Mouse (Mus musculus) intestine, embryonic 14.5 days (tissue): ENCODE measurements around the gene Pbrm1. TPM values are rescaled to one million over a fixed set of nuclear protein-coding genes. Genes with fewer than 3 reads are reported as not detected.
A peak's percentile ranks its signal among the peaks of the same experiment; 100 is the strongest.

Source experiments
- ATAC-seq: fragments of 200-750 bp; cut with Nextera tagmentation; replicated peaks from 2 replicates; pipeline ENCODE4 v1.8.0; 2017; ENCODE audit warnings: low read depth, moderate number of reproducible peaks, moderate TSS enrichment, moderate library complexity; ENCODE audit not compliant: low FRiP score, low TSS enrichment
- DNase-seq: peaks from one replicate; pipeline ENCODE4 v3.0.0-alpha.2; 2018; ENCODE audit warnings: low spot score
- H3K27ac ChIP-seq: fragments of 300-500 bp; sonication (generic); 2 replicates; pipeline ENCODE4 v1.5.1; 2014; ENCODE audit warnings: low read depth, mild to moderate bottlenecking, control low read depth
- H3K27me3 ChIP-seq: fragments of 300-500 bp; sonication (generic); replicated peaks from 2 replicates; pipeline ENCODE4 v1.6.1; 2014; ENCODE audit warnings: low read length, control low read depth; ENCODE audit not compliant: control insufficient read depth, insufficient read depth
- H3K36me3 ChIP-seq: fragments of 300-500 bp; sonication (generic); 2 replicates; pipeline ENCODE4 v1.6.1; 2014; ENCODE audit warnings: low read length, control low read depth; ENCODE audit not compliant: control insufficient read depth, insufficient read depth
- H3K4me1 ChIP-seq: fragments of 300-500 bp; sonication (generic); replicated peaks from 2 replicates; pipeline ENCODE4 v1.6.1; 2014; ENCODE audit warnings: low read length, control low read depth, mixed read lengths; ENCODE audit not compliant: control insufficient read depth, insufficient read depth
- H3K4me2 ChIP-seq: fragments of 300-500 bp; sonication (generic); 2 replicates; pipeline ENCODE4 v1.6.1; 2014; ENCODE audit warnings: low read length
- H3K4me3 ChIP-seq: fragments of 300-500 bp; sonication (generic); 2 replicates; pipeline ENCODE4 v1.5.1; 2014; ENCODE audit warnings: low read depth, low read length, control low read depth, mixed read lengths
- H3K9ac ChIP-seq: fragments of 300-500 bp; sonication (generic); 2 replicates; pipeline ENCODE4 v1.6.1; 2014; ENCODE audit warnings: mild to moderate bottlenecking, low read length
- H3K9me3 ChIP-seq: fragments of 300-500 bp; sonication (generic); 2 replicates; pipeline ENCODE4 v1.6.1; 2016; ENCODE audit warnings: low read length, control low read depth; ENCODE audit not compliant: control insufficient read depth
- WGBS: fragments of 180-500 bp; shearing (Covaris S2); extraction: QIAGEN DNeasy Blood & Tissue Kit; methylation state at CpG from one replicate; pipeline ENCODE4 v1.1.7; 2014; 5-methylcytosine and 5-hydroxymethylcytosine counted together
- polyA plus RNA-seq: library from polyadenylated mRNA; unstranded; fragments of >200 nt; fragmentation: Nextera tagmentation; extraction: Ambion mirVana; gene quantifications from 2 replicates; pipeline ENCODE4 v1.2.1, GENCODE M21; 2014

Pbrm1 gene
- polyA plus RNA-seq: 90.7 and 93.7 TPM in 2 replicates

- peaks cover 56% of the 10 kb centered on the region for H3K36me3 ChIP-seq
Observed at GRCm38 (mm10) chr14:31018860-31019291, at the start of gene Pbrm1, which contains the start of gene Gnl3. Gene Pbrm1 (plus strand): TSS chr14:31019138. Gene Gnl3 (minus strand): TSS chr14:31019152.

GRCm38 (mm10) chr14:30974204-30974603, 44.7 kb upstream of the Pbrm1 start:
- WGBS: 78% methylated on average over 6 of the region's 6 CpGs
- Histone ChIP-seq H3K27ac (no peak overlapping the region), H3K4me3 (no peak overlapping the region), H3K4me2 (no peak overlapping the region), H3K9ac (no peak overlapping the region), H3K4me1 (no peaks in the 10 kb centered on the region), H3K36me3 (peaks cover 22% of the 10 kb centered on the region; the same call in 1 of the 2 replicates), H3K27me3 (no peaks in the 10 kb centered on the region), H3K9me3 (no peaks in the 10 kb centered on the region)
- no peak for ATAC-seq
- no peak for DNase-seq

More at GRCm38 (mm10) chr14:31018860-31019291, at the start of gene Pbrm1, which contains the start of gene Gnl3:
- H3K9me3 ChIP-seq: no peaks in the 10 kb centered on the region
- no peaks in the 10 kb centered on the region for H3K27me3 ChIP-seq
- H3K4me2 ChIP-seq: peak within 1 kb of the TSS; percentile 87
- ATAC-seq (peak; percentile 95), DNase-seq (peak; percentile 94)
- peak within 1 kb of the TSS; percentile 92 for H3K27ac ChIP-seq
- H3K4me1 ChIP-seq: peaks cover 13% of the 10 kb centered on the region
- WGBS: under 1% methylated on average over 43 of the region's 53 CpGs
- H3K9ac ChIP-seq: peak within 1 kb of the TSS; percentile 92
- peak within 1 kb of the TSS; percentile 94 for H3K4me3 ChIP-seq

- ATAC-seq (no peak), DNase-seq (no peak)
- peaks cover 16% of the 10 kb centered on the region; the same call in 1 of the 2 replicates for H3K36me3 ChIP-seq
- no peak overlapping the region for H3K9ac ChIP-seq
- H3K27me3 ChIP-seq: no peaks in the 10 kb centered on the region
- 52% methylated on average over 3 of the region's 3 CpGs for WGBS
- H3K4me2 ChIP-seq: no peak overlapping the region
- no peak overlapping the region for H3K27ac ChIP-seq
- no peaks in the 10 kb centered on the region for H3K4me1 ChIP-seq
- H3K9me3 ChIP-seq: no peaks in the 10 kb centered on the region
- no peak overlapping the region for H3K4me3 ChIP-seq
Observed at GRCm38 (mm10) chr14:30976222-30976621, 42.7 kb upstream of the Pbrm1 start.

- Histone ChIP-seq H3K9ac (no peak overlapping the region), H3K27me3 (no peaks in the 10 kb centered on the region), H3K4me2 (no peak overlapping the region), H3K27ac (no peak overlapping the region), H3K4me3 (no peak overlapping the region), H3K9me3 (no peaks in the 10 kb centered on the region), H3K4me1 (no peaks in the 10 kb centered on the region; the same call in 1 of the 2 replicates), H3K36me3 (peaks cover 18% of the 10 kb centered on the region; the same call in 1 of the 2 replicates)
- DNase-seq: no peak
- no peak for ATAC-seq
Observed at GRCm38 (mm10) chr14:30996417-30996816, 22.5 kb upstream of the Pbrm1 start.

GRCm38 (mm10) chr14:31000356-31000755, 18.6 kb upstream of the Pbrm1 start:
- peak overlapping the region; percentile 81 for H3K9ac ChIP-seq
- 55% methylated on average over 10 of the region's 10 CpGs for WGBS
- H3K27me3 ChIP-seq: no peaks in the 10 kb centered on the region
- ATAC-seq (no peak), DNase-seq (no peak)
- H3K4me3 ChIP-seq: peak overlapping the region; percentile 76
- no peak overlapping the region for H3K27ac ChIP-seq
- H3K9me3 ChIP-seq: no peaks in the 10 kb centered on the region
- H3K36me3 ChIP-seq: peaks cover 18% of the 10 kb centered on the region; the same call in 1 of the 2 replicates
- H3K4me1 ChIP-seq: peaks cover 6% of the 10 kb centered on the region
- peak overlapping the region; percentile 76 for H3K4me2 ChIP-seq

- peak overlapping the region; percentile 81 for H3K9ac ChIP-seq
- no peaks in the 10 kb centered on the region for H3K9me3 ChIP-seq
- no peak for DNase-seq
- H3K4me1 ChIP-seq: peaks cover 6% of the 10 kb centered on the region
- H3K27ac ChIP-seq: peak overlapping the region; percentile 61
- H3K4me2 ChIP-seq: peak overlapping the region; percentile 76
- peak; percentile 11 for ATAC-seq
- peak overlapping the region; percentile 76 for H3K4me3 ChIP-seq
- no peaks in the 10 kb centered on the region for H3K27me3 ChIP-seq
- under 1% methylated on average over 21 of the region's 21 CpGs for WGBS
- peaks cover 18% of the 10 kb centered on the region; the same call in 1 of the 2 replicates for H3K36me3 ChIP-seq
Observed at GRCm38 (mm10) chr14:31000816-31001306, 18.1 kb upstream of the Pbrm1 start.

GRCm38 (mm10) chr14:31001307-31002205, 17.4 kb upstream of the Pbrm1 start, which contains the start of the genes Glt8d1 and Spcs1:
Gene Glt8d1 (plus strand): TSS chr14:31001400.
Gene Spcs1 (minus strand): TSS chr14:31001672.
- no peaks in the 10 kb centered on the region for H3K27me3 ChIP-seq
- peak within 1 kb of the TSS; percentile 76 for H3K4me3 ChIP-seq
- H3K9ac ChIP-seq: peak within 1 kb of the TSS; percentile 81
- peaks cover 20% of the 10 kb centered on the region; the same call in 1 of the 2 replicates for H3K36me3 ChIP-seq
- peak; percentile 91 for ATAC-seq
- H3K9me3 ChIP-seq: no peaks in the 10 kb centered on the region
- under 1% methylated on average over 81 of the region's 84 CpGs for WGBS
- peaks cover 6% of the 10 kb centered on the region for H3K4me1 ChIP-seq
- DNase-seq: peak; percentile 96
- peak within 1 kb of the TSS; percentile 84 for H3K27ac ChIP-seq
- peak within 1 kb of the TSS; percentile 76 for H3K4me2 ChIP-seq

- Histone ChIP-seq H3K4me3 (no peak overlapping the region), H3K9ac (no peak overlapping the region), H3K4me1 (peaks cover 6% of the 10 kb centered on the region), H3K9me3 (no peaks in the 10 kb centered on the region), H3K36me3 (peaks cover 22% of the 10 kb centered on the region), H3K27ac (no peak overlapping the region), H3K27me3 (no peaks in the 10 kb centered on the region), H3K4me2 (no peak overlapping the region)
- 79% methylated on average over 2 of the region's 2 CpGs for WGBS
- DNase-seq (no peak), ATAC-seq (no peak)
Observed at GRCm38 (mm10) chr14:31004527-31004926, 14.4 kb upstream of the Pbrm1 start.
